16 mouse cellular contexts compared by ENCODE assay signal in the genomic region with DNA sequence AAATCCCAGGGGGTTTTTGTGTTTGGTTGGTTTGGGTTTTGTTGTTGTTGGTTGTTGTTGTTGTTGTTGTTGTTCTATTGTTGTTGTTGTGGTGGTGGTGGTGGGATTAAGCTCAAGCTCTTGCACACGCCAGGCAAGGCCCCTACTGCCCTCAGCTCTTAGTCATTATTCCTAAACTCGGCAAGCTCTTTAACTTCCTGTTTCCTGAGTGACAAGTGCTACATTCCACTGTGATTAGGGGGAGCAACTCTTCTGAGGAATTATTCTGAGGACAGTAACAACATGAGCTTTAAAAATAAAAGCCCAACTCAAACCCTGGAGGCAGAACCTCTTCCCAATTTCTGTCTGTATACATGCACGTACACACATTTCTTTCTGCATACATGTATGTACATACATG. TPM values are rescaled to one million over a fixed set of nuclear protein-coding genes. Genes with fewer than 3 reads are reported as not detected.
A peak's percentile ranks its signal among the peaks of the same experiment; 100 is the strongest.
DNase-seq lines count a peak whose midpoint lies in the region; ATAC-seq and TF ChIP-seq lines count a peak whose summit lies in the region.
"Had no signal": no experiment of that assay in that cellular context is flagged by ENCODE, and none has a peak within 500 bp of the region (broad histone marks: within the 10 kb centered on the region; RNA-seq: fewer than 3 reads in every experiment).

No protein-coding gene starts in this region.

- no peaks in the 10 kb centered on the region for H3K36me3 ChIP-seq in heart, embryonic 11.5 days (ENCODE audit: control insufficient read depth, insufficient read depth, low read length)
- H3K36me3 ChIP-seq in heart, adult 2 months (ENCODE audit: control insufficient read depth, insufficient read depth, low read length), result no peaks in the 10 kb centered on the region
- no peaks in the 10 kb centered on the region for H3K36me3 ChIP-seq in lung, embryonic 14.5 days (ENCODE audit: insufficient read depth)
- H3K36me3 ChIP-seq in MEL (ENCODE audit: control insufficient read depth in 1 of 2, insufficient read depth in 2 of 2, low read length in 2 of 2), result peaks cover 0 to 21% of the 10 kb centered on the region in 2 experiments; a peak in 2 of 4 replicates
- H3K36me3 ChIP-seq in macrophage (ENCODE audit: inconsistent target), result no peaks in the 10 kb centered on the region
- H3K36me3 ChIP-seq: hindbrain, embryonic 12.5 days had no signal

- no peak for TF ChIP-seq POLR2A in heart, adult 2 months (IDR thresholded peaks at IDR 0.05; ENCODE audit: insufficient read depth, low read depth, low read length)
- no peak for TF ChIP-seq POLR2A in MEL (IDR thresholded peaks at IDR 0.05; ENCODE audit: control insufficient read depth in 1 of 2, insufficient read depth in 1 of 2, low read depth in 1 of 2, low read length in 2 of 2, poor library complexity in 1 of 2)

- no peaks in the 10 kb centered on the region for H3K9me3 ChIP-seq in heart, embryonic 11.5 days (replicated peaks; ENCODE audit: control insufficient read depth, low read length)
- no peaks in the 10 kb centered on the region for H3K9me3 ChIP-seq in lung, embryonic 14.5 days (ENCODE audit: low read depth, low read length)
- H3K9me3 ChIP-seq in MEL (replicated peaks; ENCODE audit: insufficient read depth, low read length), result no peaks in the 10 kb centered on the region
- H3K9me3 ChIP-seq: hindbrain, embryonic 12.5 days had no signal

- intact Hi-C loops in heart, adult 2 months (cut with DNase I), result no loop called here

- H3K27ac ChIP-seq in heart, embryonic 11.5 days (ENCODE audit: low read depth, low read length), result no peak overlapping the region
- no peak overlapping the region for H3K27ac ChIP-seq in heart, adult 2 months
- H3K27ac ChIP-seq in lung, embryonic 14.5 days (ENCODE audit: low read depth), result no peak overlapping the region
- H3K27ac ChIP-seq in MEL (ENCODE audit: control insufficient read depth, low read depth, low read length), result no peak overlapping the region
- peak overlapping the region; percentile 17; the same call in 1 of the 2 replicates for H3K27ac ChIP-seq in macrophage
- H3K27ac ChIP-seq: gastrocnemius, adult 2 months; kidney, postnatal 0 days had no signal

- no peak overlapping the region for H3K9ac ChIP-seq in heart, embryonic 11.5 days (ENCODE audit: low read depth, low read length)
- no peak overlapping the region for H3K9ac ChIP-seq in heart, adult 2 months (ENCODE audit: low read depth, low read length)
- H3K9ac ChIP-seq in lung, embryonic 14.5 days, result no peak overlapping the region
- H3K9ac ChIP-seq in MEL (ENCODE audit: control insufficient read depth, low read depth, low read length, poor library complexity, severe bottlenecking), result no peak overlapping the region
- H3K9ac ChIP-seq: hindbrain, embryonic 12.5 days had no signal

- DNase-seq in heart, adult 2 months, result no peak
- DNase-seq in lung, embryonic 14.5 days, result peak; percentile 24
- DNase-seq in lung, adult 18-20 months, result no peak
- DNase-seq in MEL (ENCODE audit: low read depth, low spot score), result peak; percentile 76
- DNase-seq in right cerebral cortex, postnatal 36 days (ENCODE audit: low spot score in 2 of 2), result no peak
- DNase-seq: cerebellum, adult 2 months; gastrocnemius, adult 2 months had no signal

- no peak overlapping the region for H3K4me3 ChIP-seq in heart, embryonic 11.5 days (ENCODE audit: low read depth, low read length)
- H3K4me3 ChIP-seq in heart, adult 2 months, result no peak overlapping the region
- no peak overlapping the region for H3K4me3 ChIP-seq in lung, embryonic 14.5 days (ENCODE audit: low read depth, low read length)
- H3K4me3 ChIP-seq in MEL (ENCODE audit: control insufficient read depth in 1 of 2, insufficient read depth in 1 of 2, low read depth in 2 of 2, low read length in 2 of 2) (no peak overlapping the region), macrophage (ENCODE audit: inconsistent target) (no peak overlapping the region)
- H3K4me3 ChIP-seq: gastrocnemius, adult 2 months; hindbrain, embryonic 12.5 days; myocyte had no signal

- TF ChIP-seq EP300 in heart, adult 2 months (IDR thresholded peaks at IDR 0.05; ENCODE audit: insufficient read depth, low read depth, low read length), result no peak
- TF ChIP-seq EP300 in MEL (IDR thresholded peaks at IDR 0.05; ENCODE audit: low read depth in 1 of 2, low read length in 2 of 2), result peak; percentile 14 to 19; a peak in 2 of 4 replicates

- no peak for TF ChIP-seq CTCF in heart, adult 2 months (IDR thresholded peaks at IDR 0.05)
- no peak for TF ChIP-seq CTCF in lung, embryonic 14.5 days (IDR thresholded peaks at IDR 0.05; ENCODE audit: low read depth)
- no peak for TF ChIP-seq CTCF in MEL (IDR thresholded peaks at IDR 0.05 in 2 of 3, conservative IDR thresholded peaks at IDR 0.05 in 1 of 3; ENCODE audit: control insufficient read depth in 1 of 3, insufficient read depth in 1 of 3, low read depth in 2 of 3, low read length in 3 of 3, poor library complexity in 1 of 3, severe bottlenecking in 1 of 3)

- 0 out of 2 replicates have a peak, but pooled peaks cover 4% of the 10 kb centered on the region for H3K4me1 ChIP-seq in heart, embryonic 11.5 days (ENCODE audit: control insufficient read depth, insufficient read depth, low read length)
- peaks cover 2% of the 10 kb centered on the region; the same call in 1 of the 2 replicates for H3K4me1 ChIP-seq in heart, adult 2 months (ENCODE audit: control insufficient read depth, insufficient read depth, low read length)
- no peaks in the 10 kb centered on the region for H3K4me1 ChIP-seq in lung, embryonic 14.5 days (ENCODE audit: insufficient read depth)
- H3K4me1 ChIP-seq in MEL (ENCODE audit: control insufficient read depth in 1 of 2, insufficient read depth in 2 of 2, low read length in 2 of 2), result peaks cover 15 to 27% of the 10 kb centered on the region in 2 experiments

- no peaks in the 10 kb centered on the region for H3K79me2 ChIP-seq in heart, adult 2 months (replicated peaks; ENCODE audit: control insufficient read depth, insufficient read depth, low read length)
- H3K79me2 ChIP-seq in MEL (ENCODE audit: control insufficient read depth, insufficient read depth, low read length, poor library complexity) (no peaks in the 10 kb centered on the region), macrophage (ENCODE audit: inconsistent target) (no peaks in the 10 kb centered on the region)

- WGBS in heart, embryonic 11.5 days (ENCODE audit: insufficient replicate concordance), result 28% methylated on average over 3 of the region's 3 CpGs
- 28% methylated on average over 3 of the region's 3 CpGs for WGBS in heart, adult 2 months
- 34% methylated on average over 3 of the region's 3 CpGs for WGBS in lung, embryonic 14.5 days
- WGBS in macrophage (ENCODE audit: missing documents), result 47% methylated on average over 2 of the region's 3 CpGs

- no peaks in the 10 kb centered on the region for H3K27me3 ChIP-seq in heart, embryonic 11.5 days (ENCODE audit: control insufficient read depth, insufficient read depth, low read length)
- H3K27me3 ChIP-seq in heart, adult 2 months (ENCODE audit: control insufficient read depth, insufficient read depth, low read length), result no peaks in the 10 kb centered on the region
- H3K27me3 ChIP-seq in lung, embryonic 14.5 days (ENCODE audit: insufficient read depth, low read length), result no peaks in the 10 kb centered on the region
- no peaks in the 10 kb centered on the region for H3K27me3 ChIP-seq in MEL (ENCODE audit: control insufficient read depth in 1 of 2, insufficient read depth in 2 of 2, low read length in 2 of 2)
- H3K27me3 ChIP-seq: hindbrain, embryonic 12.5 days had no signal

- H3K4me2 ChIP-seq in heart, embryonic 11.5 days, result no peak overlapping the region
- no peak overlapping the region for H3K4me2 ChIP-seq in lung, embryonic 14.5 days
- H3K4me2 ChIP-seq: hindbrain, embryonic 12.5 days; liver, embryonic 11.5 days had no signal

- TF ChIP-seq RAD21 in MEL (IDR thresholded peaks at IDR 0.05; ENCODE audit: low read depth, low read length), result no peak

- 0 out of 2 replicates have a peak, but pooled peaks have one; percentile 69 for ATAC-seq in heart, embryonic 11.5 days (replicated peaks; ENCODE audit: insufficient number of reproducible peaks, low FRiP score, low TSS enrichment)
- ATAC-seq in lung, embryonic 14.5 days (ENCODE audit: insufficient read depth), result no peak
- ATAC-seq: CD4-positive, CD25-positive, alpha-beta regulatory T cell, adult 4 months; forebrain, embryonic 14.5 days; intestine, embryonic 16.5 days had no signal

RNA-seq across cellular contexts. Expression of a gene that starts 2.0 kb away (rescaled TPM):
- polyA plus RNA-seq in heart, embryonic 11.5 days (2014; fragmentation: Nextera tagmentation; extraction: Ambion mirVana), result 208 and 229 TPM in 2 replicates
- total RNA-seq in heart, adult 2 months (2021), result 10 to 100 TPM; 58.8 to 60.9 TPM
- polyA plus RNA-seq in heart, adult 2 months (2012; rRNA removed), result 21.0 and 40.0 TPM in 2 replicates
- polyA plus RNA-seq in lung, embryonic 14.5 days (2014; fragmentation: Nextera tagmentation; extraction: Ambion mirVana), result 322 and 366 TPM in 2 replicates
- total RNA-seq in MEL (2012; rRNA removed), result 203 and 241 TPM in 2 replicates
- 100 to 1,000 TPM in 1 of 2 experiments, not detected in 1; 152 TPM for polyA plus RNA-seq in MEL (2012; ENCODE audit: insufficient read depth in 1 of 2, insufficient read length in 2 of 2, low read depth in 1 of 2, low replicate concordance in 2 of 2, missing spikeins in 1 of 2)
- total RNA-seq in macrophage (2018; cell fraction: chromatin; rRNA removed), result 10 to 100 TPM in 24 of 26 experiments, 1 to 10 TPM in 2; 5.4 to 39.6 (median 18.5) TPM
- total RNA-seq in macrophage (2018; cell fraction: cytosol; rRNA removed), result 100 to 1,000 TPM; 112 to 165 (median 130) TPM
- 10 to 100 TPM; 20.6 to 95.4 (median 62.7) TPM for total RNA-seq in macrophage (2018; cell fraction: nucleus; rRNA removed)
- polyA plus RNA-seq in macrophage (2018), result 165 to 201 TPM (median 180 TPM) in 3 replicates

RNA-seq across cellular contexts. Expression of a gene that starts 6.3 kb away (rescaled TPM):
- polyA plus RNA-seq in heart, embryonic 11.5 days (2014; fragmentation: Nextera tagmentation; extraction: Ambion mirVana), result 0.23 and 0.49 TPM in 2 replicates
- total RNA-seq in heart, adult 2 months (2021), result under 1 TPM in 1 of 2 experiments, not detected in 1; 0.10 TPM
- 0.14 TPM in 1 of 2 replicates, not detected in the other for polyA plus RNA-seq in heart, adult 2 months (2012; rRNA removed)
- polyA plus RNA-seq in lung, embryonic 14.5 days (2014; fragmentation: Nextera tagmentation; extraction: Ambion mirVana), result 0.30 and 0.34 TPM in 2 replicates
- total RNA-seq in MEL (2012; rRNA removed), result 0.42 and 0.58 TPM in 2 replicates
- polyA plus RNA-seq in MEL (2012; ENCODE audit: insufficient read depth in 1 of 2, insufficient read length in 2 of 2, low read depth in 1 of 2, low replicate concordance in 2 of 2, missing spikeins in 1 of 2) (1 to 10 TPM in 1 of 2 experiments, not detected in 1; 1.2 TPM), macrophage (2018) (0.11 to 0.12 TPM in 2 of 3 replicates, not detected in the other)
- under 1 TPM in 5 of 26 experiments, not detected in 21; 0.26 to 0.94 (median 0.71) TPM for total RNA-seq in macrophage (2018; cell fraction: chromatin; rRNA removed)
- total RNA-seq in macrophage (2018; cell fraction: cytosol; rRNA removed), result under 1 TPM in 17 of 26 experiments, not detected in 9; 0.07 to 0.26 (median 0.13) TPM
- total RNA-seq in macrophage (2018; cell fraction: nucleus; rRNA removed), result under 1 TPM in 6 of 26 experiments, not detected in 20; 0.21 to 0.48 (median 0.37) TPM

RNA-seq across cellular contexts. Expression of a gene that starts 37.0 kb away (rescaled TPM):
- 2.9 and 3.2 TPM in 2 replicates for polyA plus RNA-seq in heart, embryonic 11.5 days (2014; fragmentation: Nextera tagmentation; extraction: Ambion mirVana)
- 1 to 10 TPM; 4.2 to 4.5 TPM for total RNA-seq in heart, adult 2 months (2021)
- 3.1 and 5.8 TPM in 2 replicates for polyA plus RNA-seq in heart, adult 2 months (2012; rRNA removed)
- polyA plus RNA-seq in lung, embryonic 14.5 days (2014; fragmentation: Nextera tagmentation; extraction: Ambion mirVana), result 3.0 and 3.2 TPM in 2 replicates
- 3.0 and 3.1 TPM in 2 replicates for total RNA-seq in MEL (2012; rRNA removed)
- polyA plus RNA-seq in MEL (2012; ENCODE audit: insufficient read depth in 1 of 2, insufficient read length in 2 of 2, low read depth in 1 of 2, low replicate concordance in 2 of 2, missing spikeins in 1 of 2), result 1 to 10 TPM in 1 of 2 experiments, not detected in 1; 3.5 TPM
- 1 to 10 TPM in 18 of 26 experiments, under 1 TPM in 7, not detected in 1; 0.34 to 3.3 (median 1.6) TPM for total RNA-seq in macrophage (2018; cell fraction: chromatin; rRNA removed)
- total RNA-seq in macrophage (2018; cell fraction: cytosol; rRNA removed), result 1 to 10 TPM in 12 of 26 experiments, under 1 TPM in 14; 0.14 to 1.8 (median 0.91) TPM
- total RNA-seq in macrophage (2018; cell fraction: nucleus; rRNA removed), result 1 to 10 TPM in 14 of 26 experiments, under 1 TPM in 12; 0.16 to 3.3 (median 1.1) TPM
- 0.55 to 1.1 TPM (median 0.79 TPM) in 3 replicates for polyA plus RNA-seq in macrophage (2018)

Comparison
In these comparisons a context has a peak if more than half of its experiments do, and no peak if none do; other contexts are left out.
1. DNase-seq: peak in lung, embryonic 14.5 days (single experiment) and MEL (single experiment); none in heart, adult 2 months (0 of 2), lung, adult 18-20 months (0 of 2) and right cerebral cortex, postnatal 36 days (0 of 2).